Mouse (Mus musculus): ENCODE data around the gene Tnfsf13b. TPM values are rescaled to one million over a fixed set of nuclear protein-coding genes. Genes with fewer than 3 reads are reported as not detected.
A peak's percentile ranks its signal among the peaks of the same experiment; 100 is the strongest.

The Tnfsf13b gene
- polyA plus RNA-seq, 1 experiment, result 0.48 TPM

- no peak for TF ChIP-seq CTCF (IDR thresholded peaks at IDR 0.05; ENCODE audit: control insufficient read depth, insufficient read depth, insufficient replicate concordance, low read depth, low read length)
- peak; percentile 49; the same call in 1 of the 2 replicates for TF ChIP-seq POLR2A (IDR thresholded peaks at IDR 0.05; ENCODE audit: control insufficient read depth, low read depth, low read length)
- no peaks in the 10 kb centered on the region for H3K27me3 ChIP-seq (ENCODE audit: control insufficient read depth, insufficient read depth, low read length)
- peak within 1 kb of the TSS; percentile 87 for H3K27ac ChIP-seq (ENCODE audit: control insufficient read depth, insufficient read depth, low read depth, low read length)
- H3K4me1 ChIP-seq (ENCODE audit: control insufficient read depth, insufficient read depth, low read length), result peaks cover 9% of the 10 kb centered on the region
- no peaks in the 10 kb centered on the region for H3K36me3 ChIP-seq (ENCODE audit: control insufficient read depth, insufficient read depth, low read length)
- peak within 1 kb of the TSS; percentile 98 for H3K4me3 ChIP-seq (ENCODE audit: control insufficient read depth, low read depth, low read length)
These were observed 28.5 kb upstream of the Tnfsf13b start, which contains the start of the genes Lig4 and Abhd13 for GRCm38 (mm10) chr8:9977573-9978314. Gene Lig4 (minus strand): TSS chr8:9977686. Gene Abhd13 (plus strand): TSS chr8:9977707.

- H3K4me1 ChIP-seq (ENCODE audit: control insufficient read depth, insufficient read depth, low read length), result peaks cover 9% of the 10 kb centered on the region
- peak overlapping the region; percentile 98 for H3K4me3 ChIP-seq (ENCODE audit: control insufficient read depth, low read depth, low read length)
- H3K36me3 ChIP-seq (ENCODE audit: control insufficient read depth, insufficient read depth, low read length), result no peaks in the 10 kb centered on the region
- H3K27me3 ChIP-seq (ENCODE audit: control insufficient read depth, insufficient read depth, low read length), result no peaks in the 10 kb centered on the region
- no peak for TF ChIP-seq CTCF (IDR thresholded peaks at IDR 0.05; ENCODE audit: control insufficient read depth, insufficient read depth, insufficient replicate concordance, low read depth, low read length)
- TF ChIP-seq POLR2A (IDR thresholded peaks at IDR 0.05; ENCODE audit: control insufficient read depth, low read depth, low read length), result no peak
- no peak overlapping the region for H3K27ac ChIP-seq (ENCODE audit: control insufficient read depth, insufficient read depth, low read depth, low read length)
These were observed 27.6 kb upstream of the Tnfsf13b start for GRCm38 (mm10) chr8:9978475-9979230.

- no peaks in the 10 kb centered on the region for H3K27me3 ChIP-seq (ENCODE audit: control insufficient read depth, insufficient read depth, low read length)
- peaks cover 9% of the 10 kb centered on the region for H3K4me1 ChIP-seq (ENCODE audit: control insufficient read depth, insufficient read depth, low read length)
- H3K36me3 ChIP-seq (ENCODE audit: control insufficient read depth, insufficient read depth, low read length), result no peaks in the 10 kb centered on the region
- no peak overlapping the region for H3K4me3 ChIP-seq (ENCODE audit: control insufficient read depth, low read depth, low read length)
- no peak overlapping the region for H3K27ac ChIP-seq (ENCODE audit: control insufficient read depth, insufficient read depth, low read depth, low read length)
- no peak for TF ChIP-seq POLR2A (IDR thresholded peaks at IDR 0.05; ENCODE audit: control insufficient read depth, low read depth, low read length)
- no peak for TF ChIP-seq CTCF (IDR thresholded peaks at IDR 0.05; ENCODE audit: control insufficient read depth, insufficient read depth, insufficient replicate concordance, low read depth, low read length)
These were observed 26.5 kb upstream of the Tnfsf13b start for GRCm38 (mm10) chr8:9979746-9980145.

- no peaks in the 10 kb centered on the region for H3K36me3 ChIP-seq (ENCODE audit: control insufficient read depth, insufficient read depth, low read length)
- TF ChIP-seq CTCF (IDR thresholded peaks at IDR 0.05; ENCODE audit: control insufficient read depth, insufficient read depth, insufficient replicate concordance, low read depth, low read length) (no peak), POLR2A (IDR thresholded peaks at IDR 0.05; ENCODE audit: control insufficient read depth, low read depth, low read length) (no peak)
- H3K4me1 ChIP-seq (ENCODE audit: control insufficient read depth, insufficient read depth, low read length), result peaks cover 9% of the 10 kb centered on the region
- no peak overlapping the region for H3K4me3 ChIP-seq (ENCODE audit: control insufficient read depth, low read depth, low read length)
- H3K27me3 ChIP-seq (ENCODE audit: control insufficient read depth, insufficient read depth, low read length), result no peaks in the 10 kb centered on the region
- H3K27ac ChIP-seq (ENCODE audit: control insufficient read depth, insufficient read depth, low read depth, low read length), result no peak overlapping the region
These were observed 26.1 kb upstream of the Tnfsf13b start for GRCm38 (mm10) chr8:9980188-9980587.

- Histone ChIP-seq H3K27me3 (ENCODE audit: control insufficient read depth, insufficient read depth, low read length) (no peaks in the 10 kb centered on the region), H3K36me3 (ENCODE audit: control insufficient read depth, insufficient read depth, low read length) (no peaks in the 10 kb centered on the region), H3K4me1 (ENCODE audit: control insufficient read depth, insufficient read depth, low read length) (peaks cover 10% of the 10 kb centered on the region), H3K27ac (ENCODE audit: control insufficient read depth, insufficient read depth, low read depth, low read length) (no peak overlapping the region), H3K4me3 (ENCODE audit: control insufficient read depth, low read depth, low read length) (no peak overlapping the region)
- TF ChIP-seq CTCF (IDR thresholded peaks at IDR 0.05; ENCODE audit: control insufficient read depth, insufficient read depth, insufficient replicate concordance, low read depth, low read length) (no peak), POLR2A (IDR thresholded peaks at IDR 0.05; ENCODE audit: control insufficient read depth, low read depth, low read length) (no peak)
These were observed 2.2 kb upstream of the Tnfsf13b start for GRCm38 (mm10) chr8:10004115-10004514.

GRCm38 (mm10) chr8:10006986-10007659, 856 bp downstream of the Tnfsf13b start:
- Histone ChIP-seq H3K36me3 (ENCODE audit: control insufficient read depth, insufficient read depth, low read length) (no peaks in the 10 kb centered on the region), H3K27me3 (ENCODE audit: control insufficient read depth, insufficient read depth, low read length) (no peaks in the 10 kb centered on the region), H3K27ac (ENCODE audit: control insufficient read depth, insufficient read depth, low read depth, low read length) (no peak overlapping the region), H3K4me3 (ENCODE audit: control insufficient read depth, low read depth, low read length) (peak overlapping the region; percentile 68), H3K4me1 (ENCODE audit: control insufficient read depth, insufficient read depth, low read length) (peaks cover 10% of the 10 kb centered on the region)
- no peak for TF ChIP-seq POLR2A (IDR thresholded peaks at IDR 0.05; ENCODE audit: control insufficient read depth, low read depth, low read length)
- no peak for TF ChIP-seq CTCF (IDR thresholded peaks at IDR 0.05; ENCODE audit: control insufficient read depth, insufficient read depth, insufficient replicate concordance, low read depth, low read length)

GRCm38 (mm10) chr8:10007660-10008028, 1.4 kb downstream of the Tnfsf13b start:
- Histone ChIP-seq H3K27ac (ENCODE audit: control insufficient read depth, insufficient read depth, low read depth, low read length) (no peak overlapping the region), H3K4me3 (ENCODE audit: control insufficient read depth, low read depth, low read length) (peak overlapping the region; percentile 68), H3K36me3 (ENCODE audit: control insufficient read depth, insufficient read depth, low read length) (no peaks in the 10 kb centered on the region), H3K27me3 (ENCODE audit: control insufficient read depth, insufficient read depth, low read length) (no peaks in the 10 kb centered on the region), H3K4me1 (ENCODE audit: control insufficient read depth, insufficient read depth, low read length) (peaks cover 10% of the 10 kb centered on the region)
- TF ChIP-seq CTCF (IDR thresholded peaks at IDR 0.05; ENCODE audit: control insufficient read depth, insufficient read depth, insufficient replicate concordance, low read depth, low read length) (no peak), POLR2A (IDR thresholded peaks at IDR 0.05; ENCODE audit: control insufficient read depth, low read depth, low read length) (no peak)
